Mouse (Mus musculus) heart, postnatal 0 days (tissue): ENCODE results near the gene Gna11. TPM values are rescaled to one million over a fixed set of nuclear protein-coding genes. Genes with fewer than 3 reads are reported as not detected.

Source experiments
- ATAC-seq: fragments of 200-750 bp; cut with Nextera tagmentation; 2 replicates; pipeline ENCODE4 v1.8.0; 2017; ENCODE audit warnings: low read depth, moderate number of reproducible peaks, moderate library complexity; ENCODE audit not compliant: insufficient read depth
- DNase-seq: peaks from one replicate; pipeline ENCODE4 v3.0.0-alpha.2; 2016; ENCODE audit warnings: low spot score
- H3K27ac ChIP-seq: fragments of 300-500 bp; sonication (generic); 2 replicates; pipeline ENCODE4 v1.5.1; 2014; ENCODE audit warnings: low read depth, mild to moderate bottlenecking
- H3K27me3 ChIP-seq: fragments of 300-500 bp; sonication (generic); 2 replicates; pipeline ENCODE4 v1.6.1; 2014; ENCODE audit warnings: low read length, mixed read lengths; ENCODE audit not compliant: control insufficient read depth, insufficient read depth
- H3K36me3 ChIP-seq: fragments of 300-500 bp; sonication (generic); replicated peaks from 2 replicates; pipeline ENCODE4 v1.6.1; 2014; ENCODE audit warnings: low read length, mixed read lengths; ENCODE audit not compliant: control insufficient read depth, insufficient read depth
- H3K4me1 ChIP-seq: fragments of 300-500 bp; sonication (generic); 2 replicates; pipeline ENCODE4 v1.6.1; 2014; ENCODE audit warnings: antibody characterized with exemption; ENCODE audit not compliant: control insufficient read depth, insufficient read depth
- H3K4me2 ChIP-seq: fragments of 300-500 bp; sonication (generic); 2 replicates; pipeline ENCODE4 v1.6.1; 2014; ENCODE audit warnings: low read depth, mild to moderate bottlenecking, low read length, moderate library complexity
- H3K4me3 ChIP-seq: fragments of 300-500 bp; sonication (generic); 2 replicates; pipeline ENCODE4 v1.5.1; 2014; ENCODE audit warnings: low read depth, low read length
- H3K9ac ChIP-seq: fragments of 300-500 bp; sonication (generic); replicated peaks from 2 replicates; pipeline ENCODE4 v1.6.1; 2014; ENCODE audit warnings: low read depth, low read length, mixed read lengths
- H3K9me3 ChIP-seq: fragments of 300-500 bp; sonication (generic); replicated peaks from 2 replicates; pipeline ENCODE4 v1.6.1; 2016; ENCODE audit warnings: low read length; ENCODE audit not compliant: control insufficient read depth
- CTCF ChIP-seq: IDR thresholded peaks from 2 replicates; pipeline ENCODE4 v1.5.1; 2016; ENCODE audit warnings: antibody characterized with exemption, control low read depth, low read depth
- EP300 ChIP-seq: IDR thresholded peaks from 2 replicates; pipeline ENCODE4 v1.6.1; 2016; ENCODE audit warnings: antibody characterized with exemption, low read depth
- WGBS: fragments of 180-500 bp; shearing (Covaris S2); extraction: QIAGEN DNeasy Blood & Tissue Kit; methylation state at CpG from one replicate; pipeline ENCODE4 v1.1.7; 2014; 5-methylcytosine and 5-hydroxymethylcytosine counted together
- polyA plus RNA-seq: library from polyadenylated mRNA; unstranded; fragments of >200 nt; fragmentation: Nextera tagmentation; extraction: Ambion mirVana; gene quantifications from 2 replicates; pipeline ENCODE4 v1.2.1, GENCODE M21; 2015
- total RNA-seq: library from RNA; depleted of rRNA; stranded (reverse); fragments of >200 nt; gene quantifications from 2 replicates; pipeline ENCODE4 v1.2.3, GENCODE M21; 2014; ENCODE audit warnings: low replicate concordance

The Gna11 gene
- total and polyA plus RNA-seq, 2 experiments from 2014 or later, result 52.4 to 68.2 TPM

DNA sequence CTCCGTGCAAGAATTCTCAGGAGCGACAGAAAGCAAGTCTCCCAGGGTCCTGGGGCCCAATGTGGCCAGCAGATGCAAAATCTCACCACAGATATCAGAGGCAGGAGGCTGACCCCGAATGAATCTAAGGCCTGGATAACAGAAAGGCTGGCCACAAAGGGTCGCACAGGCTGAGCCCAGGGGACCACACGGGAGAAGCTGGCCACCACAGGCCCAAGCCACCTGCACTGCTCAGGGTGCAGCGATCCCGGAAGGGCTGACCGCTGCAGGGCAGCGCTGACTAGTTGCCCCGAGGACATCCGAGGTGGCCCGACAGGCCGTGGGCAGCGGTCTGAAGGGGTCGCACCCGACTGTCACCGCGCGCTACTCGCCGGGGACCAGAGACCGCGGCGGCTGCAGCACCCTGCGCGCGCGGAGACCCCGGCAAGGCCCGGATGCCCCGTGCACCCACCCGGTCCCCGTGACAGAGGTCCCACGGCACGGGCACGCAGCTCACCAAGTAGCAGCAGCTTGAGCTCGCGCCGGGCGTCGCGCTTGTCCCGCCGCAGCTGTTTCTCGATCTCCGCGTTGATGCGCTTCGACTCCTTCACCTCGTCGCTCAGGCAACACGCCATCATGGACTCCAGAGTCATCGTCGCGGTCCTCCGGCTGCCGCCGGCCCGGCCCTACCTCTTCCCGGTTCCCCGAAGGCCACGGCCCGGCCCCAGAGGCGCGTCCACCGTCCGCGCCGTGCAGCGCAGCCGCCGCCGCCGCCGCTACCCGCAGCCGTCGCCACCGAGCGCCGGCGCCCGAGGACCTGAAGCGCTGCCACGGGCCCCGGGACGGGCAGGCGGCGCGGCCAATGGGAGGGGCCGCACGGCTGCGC is 462 bp downstream of the Gna11 start:
- Histone ChIP-seq H3K4me3 (peak overlapping the region; percentile 97), H3K9me3 (no peaks in the 10 kb centered on the region), H3K36me3 (no peaks in the 10 kb centered on the region), H3K27me3 (no peaks in the 10 kb centered on the region), H3K27ac (peak overlapping the region; percentile 76), H3K4me1 (peaks cover 30% of the 10 kb centered on the region), H3K9ac (peak overlapping the region; percentile 96), H3K4me2 (peak overlapping the region; percentile 100)
- WGBS, result under 1% methylated on average over 67 of the region's 93 CpGs
- peak; percentile 10 for ATAC-seq
- DNase-seq, result no peak
- TF ChIP-seq CTCF (no peak), EP300 (no peak)

DNA sequence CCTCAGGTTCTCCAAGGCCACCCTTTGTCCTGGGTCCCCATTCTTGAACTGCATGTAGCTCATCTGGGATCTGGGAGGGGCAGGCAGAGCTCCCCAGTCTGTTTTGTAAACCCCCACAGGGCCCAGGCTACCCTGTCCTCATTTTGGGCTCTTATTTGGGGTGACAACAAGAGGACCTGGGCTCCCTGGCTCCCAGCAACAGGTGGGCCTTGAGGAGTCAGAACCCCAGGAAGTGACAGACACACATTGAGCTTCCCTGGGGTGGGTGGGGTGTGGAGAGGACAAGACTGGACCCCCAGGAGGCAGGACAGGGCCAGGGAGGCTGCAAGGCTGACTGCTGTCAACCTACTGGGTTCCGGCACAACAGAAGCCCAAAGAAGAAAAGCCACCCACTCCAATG is 1.4 kb downstream of the Gna11 start:
- 77% methylated on average over 1 of the region's 1 CpGs for WGBS
- DNase-seq (no peak), ATAC-seq (no peak)
- Histone ChIP-seq H3K9me3 (no peaks in the 10 kb centered on the region), H3K36me3 (no peaks in the 10 kb centered on the region), H3K4me1 (peaks cover 30% of the 10 kb centered on the region), H3K27me3 (no peaks in the 10 kb centered on the region), H3K4me2 (peak overlapping the region; percentile 100), H3K4me3 (peak overlapping the region; percentile 97), H3K9ac (peak overlapping the region; percentile 96), H3K27ac (no peak overlapping the region)
- no peak for TF ChIP-seq CTCF
- TF ChIP-seq EP300, result no peak

DNA sequence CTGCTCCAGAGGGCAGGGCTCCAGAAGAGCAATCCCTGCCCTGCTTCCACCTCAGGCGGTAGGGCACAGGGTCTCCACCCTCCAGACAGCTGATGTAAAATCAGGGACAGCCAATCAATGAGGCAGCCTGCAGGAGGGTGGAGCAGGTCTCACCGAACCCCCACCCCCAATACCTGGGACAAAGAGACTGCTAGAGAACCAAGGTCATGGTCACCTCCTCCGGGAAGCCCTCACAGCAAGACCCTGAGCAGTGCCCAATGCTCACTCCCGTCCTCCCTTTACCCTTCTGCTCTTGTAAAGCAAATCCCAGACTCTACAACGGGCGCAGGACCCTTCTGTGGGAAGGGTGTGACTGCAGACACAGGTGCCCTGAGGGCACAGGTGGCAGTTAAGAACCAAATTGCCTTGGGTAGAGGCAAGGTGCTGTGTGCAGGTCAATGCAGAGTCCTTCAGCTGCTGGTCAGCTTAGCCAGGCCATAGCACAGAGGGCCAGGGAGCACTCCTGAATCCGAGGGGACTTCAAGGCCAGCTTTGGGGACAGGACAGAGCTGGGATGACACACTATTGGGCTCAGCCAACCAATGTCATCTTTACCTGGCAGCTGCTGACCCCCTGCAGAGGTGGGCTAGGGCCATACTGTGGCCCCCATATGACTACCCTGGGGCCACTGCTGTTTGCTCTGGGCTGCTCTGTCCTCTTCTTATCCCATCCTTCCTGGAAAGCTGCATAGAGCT is 2.1 kb downstream of the Gna11 start:
- WGBS, result 83% methylated on average over 7 of the region's 7 CpGs
- ATAC-seq, result no peak
- H3K4me3 ChIP-seq, result 0 out of 2 replicates have a peak overlapping the region, but pooled peaks have one; percentile 97

DNA sequence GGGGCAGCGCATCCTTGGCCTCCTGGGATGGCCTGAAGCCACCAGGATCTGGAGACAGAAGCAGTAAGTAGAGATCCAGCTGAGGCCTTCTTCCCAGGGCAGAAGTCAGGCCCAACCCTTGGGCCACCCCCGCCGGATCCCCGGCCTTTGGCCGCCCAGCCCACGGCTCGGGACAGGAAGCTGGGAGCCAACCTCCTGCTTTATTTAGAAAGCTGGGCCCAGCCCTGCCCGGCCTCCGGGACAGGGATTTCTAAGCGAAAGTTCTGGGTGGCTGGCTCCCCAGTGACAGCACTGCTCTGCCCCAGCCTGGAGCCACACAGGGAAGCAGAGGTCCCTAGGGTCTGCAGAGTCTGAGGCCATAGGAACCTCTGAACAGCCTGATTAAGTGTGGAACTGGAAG is 3.2 kb downstream of the Gna11 start:
- TF ChIP-seq EP300 (0 out of 2 replicates have a peak, but pooled peaks have one; percentile 37), CTCF (no peak)
- Histone ChIP-seq H3K4me2 (peak overlapping the region; percentile 100), H3K27ac (peak overlapping the region; percentile 82), H3K36me3 (no peaks in the 10 kb centered on the region), H3K4me3 (no peak overlapping the region), H3K4me1 (peaks cover 30% of the 10 kb centered on the region), H3K9me3 (no peaks in the 10 kb centered on the region), H3K27me3 (no peaks in the 10 kb centered on the region), H3K9ac (peak overlapping the region; percentile 43; the same call in 1 of the 2 replicates)
- DNase-seq (peak; percentile 29), ATAC-seq (no peak)
- WGBS, result 29% methylated on average over 10 of the region's 10 CpGs

More for the DNA sequence above, 2.1 kb downstream of the Gna11 start:
- Histone ChIP-seq H3K9me3 (no peaks in the 10 kb centered on the region), H3K36me3 (no peaks in the 10 kb centered on the region), H3K27me3 (no peaks in the 10 kb centered on the region), H3K9ac (peak overlapping the region; percentile 96; the same call in 1 of the 2 replicates), H3K27ac (peak overlapping the region; percentile 82; the same call in 1 of the 2 replicates), H3K4me1 (peaks cover 30% of the 10 kb centered on the region), H3K4me2 (peak overlapping the region; percentile 100)
- no peak for DNase-seq
- TF ChIP-seq EP300, result no peak
- no peak for TF ChIP-seq CTCF

DNA sequence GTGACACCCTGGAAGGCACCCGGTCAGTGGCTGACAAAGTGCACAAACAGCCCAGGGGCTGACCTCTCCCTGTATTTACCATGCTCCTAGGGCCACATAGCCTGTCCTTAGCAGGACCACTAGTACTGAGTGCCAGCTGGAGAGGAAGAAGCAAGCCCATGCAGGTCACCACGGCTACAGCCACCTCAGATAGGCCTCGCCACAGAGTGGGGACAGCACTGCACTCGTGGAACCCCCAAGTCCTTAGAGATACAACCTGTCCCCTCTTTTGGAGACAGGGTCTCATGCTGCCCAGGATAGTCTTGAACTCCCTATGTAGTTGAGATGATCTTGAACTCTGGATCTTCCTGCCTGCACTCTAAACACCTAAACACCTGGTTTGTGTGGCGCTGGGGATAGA is 3.6 kb downstream of the Gna11 start:
- no peak for ATAC-seq
- Histone ChIP-seq H3K36me3 (no peaks in the 10 kb centered on the region), H3K4me3 (no peak overlapping the region), H3K9ac (peak overlapping the region; percentile 43; the same call in 1 of the 2 replicates), H3K27me3 (no peaks in the 10 kb centered on the region), H3K4me2 (peak overlapping the region; percentile 100; the same call in 1 of the 2 replicates), H3K4me1 (peaks cover 30% of the 10 kb centered on the region), H3K9me3 (no peaks in the 10 kb centered on the region), H3K27ac (peak overlapping the region; percentile 82)
- TF ChIP-seq CTCF (no peak), EP300 (no peak)
- no peak for DNase-seq
- WGBS, result 63% methylated on average over 5 of the region's 5 CpGs
